ENCODE assay signal across 26 mouse cellular contexts in genomic region chr12:103404131-103404530, GRCm38 (mm10). TPM values are rescaled to one million over a fixed set of nuclear protein-coding genes. Genes with fewer than 3 reads are reported as not detected.
"Had no signal": no experiment of that assay in that cellular context is flagged by ENCODE, and none has a peak within 500 bp of the region (broad histone marks: within the 10 kb centered on the region; RNA-seq: fewer than 3 reads in every experiment).

No protein-coding gene starts in this region.

- H3K9ac ChIP-seq: heart, embryonic 12.5 days; hindbrain, embryonic 13.5 days; intestine, embryonic 15.5 days; limb, embryonic 12.5 days; liver, embryonic 13.5 days had no signal

- H3K27me3 ChIP-seq: heart, embryonic 12.5 days; hindbrain, embryonic 13.5 days; intestine, embryonic 15.5 days; limb, embryonic 12.5 days; liver, embryonic 13.5 days had no signal

- DNase-seq: gastrocnemius, postnatal 14 days; gastrocnemius, postnatal 36 days; heart, adult 11 months; heart, adult 2 months; heart, postnatal 10 days; heart, postnatal 4 days; kidney, adult 18-20 months; kidney, adult 8-10 months; kidney, postnatal 10 days; kidney, postnatal 25 days; kidney, postnatal 4 days; liver; liver, embryonic 13.5 days had no signal

- H3K4me1 ChIP-seq: heart, embryonic 12.5 days; hindbrain, embryonic 13.5 days; intestine, embryonic 15.5 days; limb, embryonic 10.5 days; limb, embryonic 12.5 days had no signal

- H3K4me2 ChIP-seq: heart, embryonic 12.5 days; hindbrain, embryonic 13.5 days; intestine, embryonic 15.5 days; limb, embryonic 12.5 days; liver, embryonic 11.5 days; liver, embryonic 13.5 days had no signal

- H3K9me3 ChIP-seq: heart, embryonic 10.5 days; heart, embryonic 12.5 days; hindbrain, embryonic 13.5 days; intestine, embryonic 15.5 days; limb, embryonic 10.5 days; limb, embryonic 12.5 days; liver, embryonic 13.5 days had no signal

- H3K4me3 ChIP-seq: heart, adult 2 months; heart, embryonic 10.5 days; heart, embryonic 12.5 days; hindbrain, embryonic 13.5 days; intestine, embryonic 15.5 days; layer of hippocampus, adult 2 months; left cerebral cortex, adult 2 months; limb, embryonic 10.5 days; limb, embryonic 12.5 days; liver, embryonic 13.5 days had no signal

- H3K27ac ChIP-seq: heart, adult 2 months; heart, embryonic 10.5 days; hindbrain, embryonic 13.5 days; intestine, embryonic 15.5 days; layer of hippocampus, adult 2 months; left cerebral cortex, adult 2 months; limb, embryonic 10.5 days; limb, embryonic 12.5 days; liver, embryonic 13.5 days had no signal

- ATAC-seq: hindbrain, embryonic 16.5 days; inflammation-experienced regulatory T-cells, adult 6 months; intestine, embryonic 15.5 days; intestine, postnatal 0 days had no signal

RNA-seq across cellular contexts. Expression of gene 9330161L09Rik, which starts 3.5 kb away (rescaled TPM):
- polyA plus RNA-seq: intestine, postnatal 0 days; kidney, embryonic 16.5 days; liver, embryonic 13.5 days had no signal
